Mouse (Mus musculus) hematopoietic stem cell, adult 5-6 weeks (primary cell): ENCODE measurements around the gene Tmem117. TPM values are rescaled to one million over a fixed set of nuclear protein-coding genes. Genes with fewer than 3 reads are reported as not detected.

Source experiments
- ATAC-seq, 2 experiments: fragments of 125-278 bp in 1 of 2; replicated peaks in 1 of 2; 2 replicates each; pipeline ENCODE4 v1.8.0; 2016 to 2017; ENCODE audit warnings: inconsistent platforms in 2 of 2, mild to moderate bottlenecking in 2 of 2, moderate number of reproducible peaks in 2 of 2, low read depth in 1 of 2, moderate TSS enrichment in 1 of 2; ENCODE audit not compliant: low FRiP score in 2 of 2, poor library complexity in 2 of 2, severe bottlenecking in 2 of 2, insufficient read depth in 1 of 2, low TSS enrichment in 1 of 2
- total RNA-seq: library from RNA; stranded (forward); fragments of 172-1452, 232-1000 nt; gene quantifications from 2 replicates; pipeline ENCODE4 v1.2.3, GENCODE M21; 2017

Tmem117 gene
- total RNA-seq, 1 experiment from 2014 or later, result not detected

GRCm38 (mm10) chr15:94803624-94804342, 174.8 kb downstream of the Tmem117 start:
- ATAC-seq, result no peak

GRCm38 (mm10) chr15:94806005-94806404, 177.0 kb downstream of the Tmem117 start:
- ATAC-seq, result no peak

- ATAC-seq, result no peak
Observed at GRCm38 (mm10) chr15:94811550-94811949, 182.5 kb downstream of the Tmem117 start.

DNA sequence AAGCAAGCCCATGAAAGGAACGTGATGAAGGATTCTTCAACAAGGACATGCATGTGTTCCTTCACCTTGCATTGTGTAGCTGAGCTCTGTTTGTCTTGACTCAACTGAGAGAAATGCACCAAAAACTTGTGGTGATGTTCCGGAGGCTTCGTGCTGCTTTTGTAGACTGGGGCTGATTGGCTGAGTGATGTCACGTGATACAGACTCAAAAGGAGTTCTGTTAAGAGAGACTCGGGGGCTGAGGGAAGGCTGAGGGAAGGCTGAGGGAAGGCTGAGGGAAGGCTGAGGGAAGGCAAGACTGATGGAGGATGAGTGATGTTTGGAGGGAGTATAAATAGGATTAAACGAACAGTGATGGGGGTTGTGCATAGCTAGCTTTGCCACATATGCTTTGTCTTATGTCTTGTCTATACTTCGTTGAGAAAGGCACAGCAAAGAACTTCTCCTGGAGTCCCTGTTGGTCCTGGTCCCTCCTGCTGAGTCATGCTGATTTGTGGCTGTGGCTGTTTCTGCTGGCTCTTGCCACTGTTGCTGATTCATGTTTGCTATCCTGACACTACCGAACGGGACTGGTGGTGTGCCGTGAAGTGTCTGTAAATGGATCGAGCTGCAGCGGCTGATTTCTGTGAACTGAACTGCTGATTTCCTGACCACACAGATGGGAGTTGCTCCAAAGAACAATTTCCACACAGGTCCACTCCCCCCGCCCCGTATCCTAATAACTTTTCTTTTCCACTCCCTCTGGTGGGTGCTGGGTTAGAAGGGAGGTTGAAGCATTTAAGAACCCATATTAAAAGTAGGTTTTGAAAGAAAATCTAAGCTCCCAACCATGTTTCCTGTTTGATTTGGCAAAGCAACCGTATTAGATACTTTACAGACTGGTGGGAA, 185.4 kb downstream of the Tmem117 start:
- ATAC-seq, result no peak

GRCm38 (mm10) chr15:94835634-94836033, 206.6 kb downstream of the Tmem117 start:
- ATAC-seq, result no peak

DNA sequence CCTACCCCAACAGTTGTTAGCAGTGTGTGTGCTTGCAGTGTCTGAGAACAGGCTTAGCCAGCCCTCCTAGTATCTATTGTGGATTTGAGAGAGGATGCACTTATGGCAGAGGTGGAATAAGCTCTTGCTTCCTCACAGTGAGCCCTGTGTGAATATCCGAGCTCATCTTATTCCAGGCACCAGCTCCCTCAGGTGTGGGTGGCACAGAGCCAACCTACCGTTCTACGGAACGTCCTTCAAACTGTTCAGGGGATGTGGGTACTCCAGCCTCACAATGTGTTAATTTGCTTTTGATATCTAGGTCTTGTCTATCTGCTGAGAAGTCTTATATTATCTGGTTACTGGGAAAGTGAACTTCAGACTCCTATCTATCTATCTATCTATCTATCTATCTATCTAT, 209.6 kb downstream of the Tmem117 start:
- no peak for ATAC-seq

GRCm38 (mm10) chr15:94847501-94847900, 218.5 kb downstream of the Tmem117 start:
- ATAC-seq, result no peak

DNA sequence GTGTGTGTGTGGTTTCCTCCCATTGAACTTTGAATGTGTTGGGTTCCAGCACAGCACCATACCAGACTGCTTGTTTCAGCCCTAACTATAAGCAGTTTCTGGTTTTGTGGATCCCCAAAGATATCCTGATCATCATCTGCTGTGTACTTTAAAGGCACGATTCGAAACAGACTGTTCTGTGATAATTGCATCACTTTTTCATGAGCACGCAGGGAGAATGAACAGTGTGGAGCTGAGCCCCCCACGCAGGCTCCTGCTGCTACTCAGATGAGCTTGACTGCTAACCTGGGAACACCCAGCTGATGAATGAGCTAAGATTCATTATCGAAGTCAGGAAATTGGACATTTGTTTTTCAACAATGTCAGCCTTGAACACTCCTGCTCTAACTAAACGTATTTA, 230.6 kb downstream of the Tmem117 start:
- no peak for ATAC-seq

- no peak for ATAC-seq
Observed at GRCm38 (mm10) chr15:94861173-94861572, 232.1 kb downstream of the Tmem117 start.

- ATAC-seq, result no peak
Observed at GRCm38 (mm10) chr15:94864134-94864533, 235.1 kb downstream of the Tmem117 start.

DNA sequence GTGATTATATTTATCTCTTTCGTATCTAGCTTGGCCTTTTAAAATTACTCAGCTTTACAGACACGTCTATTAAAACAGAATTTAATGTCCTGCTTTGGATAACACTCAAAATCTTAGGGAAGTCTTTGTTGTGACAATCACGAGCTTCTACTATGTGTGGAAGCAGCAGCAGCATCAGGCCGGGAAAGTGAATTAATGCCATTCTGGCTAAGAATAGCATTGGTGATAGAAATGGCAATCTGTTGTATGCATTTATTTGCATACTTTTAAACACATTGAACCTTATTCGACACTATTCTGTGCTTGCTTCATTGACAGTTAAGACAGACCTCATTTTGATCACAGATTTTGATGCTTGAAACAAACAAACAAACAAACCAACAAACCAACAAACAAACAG, 239.3 kb downstream of the Tmem117 start:
- no peak for ATAC-seq

DNA sequence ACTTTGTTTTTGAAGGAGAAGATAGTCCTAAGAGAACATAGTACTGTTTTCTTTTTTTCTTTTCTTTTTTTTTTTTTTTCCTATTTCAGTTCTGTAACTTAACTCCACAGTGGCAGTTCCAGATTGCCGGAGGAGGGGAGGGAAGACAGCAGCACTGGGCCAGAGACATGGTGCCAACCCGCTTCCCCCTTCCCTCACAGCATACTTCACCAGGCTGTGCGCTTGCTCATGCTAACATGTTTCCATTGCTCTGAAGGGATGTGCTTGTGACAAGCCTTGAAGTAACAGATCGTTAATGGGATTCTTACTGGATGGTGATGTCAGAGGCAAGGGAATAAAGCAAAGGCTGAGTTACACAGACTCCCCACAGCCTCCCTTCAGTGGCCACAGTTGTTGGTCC, 256.0 kb downstream of the Tmem117 start:
- ATAC-seq, result no peak

DNA sequence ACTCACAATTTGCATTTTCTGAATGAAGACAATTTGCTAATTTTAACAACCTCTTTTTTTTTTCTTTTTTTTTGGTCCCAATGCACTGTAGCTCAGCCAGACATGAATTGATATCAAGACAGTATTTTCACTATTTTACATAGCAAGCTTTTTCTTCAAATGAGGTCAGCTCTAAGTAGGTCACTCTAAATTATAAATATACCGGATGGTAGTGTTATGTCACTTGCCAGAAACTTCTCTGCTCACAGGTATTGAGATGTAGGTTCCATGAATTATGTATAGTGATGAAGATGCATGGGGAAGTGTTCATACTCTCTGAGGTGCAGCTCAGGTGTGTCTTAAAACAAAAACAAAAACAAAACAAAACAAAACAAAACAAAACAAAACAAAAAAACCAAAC, 264.2 kb downstream of the Tmem117 start:
- no peak for ATAC-seq

- no peak for ATAC-seq
Observed at GRCm38 (mm10) chr15:94894086-94894485, 265.1 kb downstream of the Tmem117 start.

DNA sequence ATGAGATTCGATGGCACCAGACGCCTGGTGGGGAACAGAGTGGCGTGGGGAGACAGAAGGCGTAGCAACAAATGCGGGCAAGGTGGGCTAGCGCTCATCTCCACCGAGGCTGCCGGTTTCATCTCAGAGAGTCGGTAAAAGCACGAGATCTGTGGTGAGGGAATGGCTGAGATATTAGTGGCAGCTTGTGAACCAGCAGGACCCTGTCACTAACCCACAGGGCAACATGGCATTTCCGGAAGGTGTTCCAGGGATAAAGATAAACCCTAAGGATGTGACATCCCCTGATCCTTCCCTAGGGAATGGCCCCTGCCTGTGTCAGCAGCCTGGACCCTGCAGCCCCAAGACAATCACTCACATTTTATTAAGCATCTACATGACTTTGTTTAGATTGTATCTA, 266.6 kb downstream of the Tmem117 start:
- no peak for ATAC-seq

GRCm38 (mm10) chr15:94903188-94903587, 274.2 kb downstream of the Tmem117 start:
- ATAC-seq, result no peak

DNA sequence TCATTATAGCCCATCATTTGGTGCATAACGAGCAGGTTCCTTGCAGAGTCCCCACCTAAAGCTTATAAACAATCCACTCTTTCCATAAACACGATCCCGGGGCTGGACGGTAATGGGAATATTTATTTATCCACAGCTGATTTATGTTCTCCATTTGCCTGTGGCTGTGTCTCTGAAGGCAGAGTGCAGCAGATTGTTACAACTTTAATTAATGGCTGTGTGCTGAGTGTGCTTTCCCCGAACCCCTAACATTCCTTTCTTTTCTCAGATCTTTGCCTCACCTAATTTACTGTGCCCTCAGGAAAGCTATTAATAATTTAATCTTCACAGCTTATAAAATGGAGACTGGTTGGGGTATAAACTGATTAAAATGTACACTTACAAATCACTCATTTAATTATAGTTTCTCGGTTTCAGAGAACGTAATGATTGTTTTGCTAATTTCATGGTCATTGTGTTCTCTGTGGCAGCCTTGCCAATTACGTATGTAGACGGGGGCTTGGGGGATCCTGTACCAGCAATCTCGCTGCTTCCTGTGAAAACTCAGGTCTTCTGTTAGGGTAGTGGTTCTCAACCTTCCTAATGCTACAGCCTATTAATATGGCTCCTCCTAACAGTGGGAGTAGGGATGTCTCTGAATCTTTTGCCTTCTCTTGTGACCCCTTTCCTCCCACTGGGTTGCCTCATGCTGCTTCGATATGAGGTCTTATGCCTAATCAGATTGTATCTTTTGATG, 275.8 kb downstream of the Tmem117 start:
- no peak for ATAC-seq

DNA sequence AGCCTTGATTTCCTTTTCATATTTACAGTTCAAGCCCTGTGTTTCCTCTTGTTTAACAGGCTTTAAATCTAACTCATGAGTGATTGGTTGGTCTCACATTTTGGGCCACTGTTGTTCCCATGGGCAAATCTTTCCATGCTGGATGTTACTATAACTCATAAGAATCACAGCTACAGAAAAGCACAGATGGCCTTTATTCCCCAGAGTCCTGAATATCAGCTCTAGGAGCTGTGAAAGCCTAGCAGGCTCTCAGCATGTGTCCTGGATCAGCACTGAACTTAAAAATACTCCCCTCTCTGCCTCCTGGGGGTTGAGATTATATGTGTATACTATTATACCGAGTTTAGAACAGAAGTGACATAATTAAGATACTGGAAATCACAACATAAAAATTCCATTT, 292.6 kb downstream of the Tmem117 start:
- ATAC-seq, result no peak
